Mouse (Mus musculus): Measurements from ENCODE around the gene Srcin1.

Srcin1 gene

DNA sequence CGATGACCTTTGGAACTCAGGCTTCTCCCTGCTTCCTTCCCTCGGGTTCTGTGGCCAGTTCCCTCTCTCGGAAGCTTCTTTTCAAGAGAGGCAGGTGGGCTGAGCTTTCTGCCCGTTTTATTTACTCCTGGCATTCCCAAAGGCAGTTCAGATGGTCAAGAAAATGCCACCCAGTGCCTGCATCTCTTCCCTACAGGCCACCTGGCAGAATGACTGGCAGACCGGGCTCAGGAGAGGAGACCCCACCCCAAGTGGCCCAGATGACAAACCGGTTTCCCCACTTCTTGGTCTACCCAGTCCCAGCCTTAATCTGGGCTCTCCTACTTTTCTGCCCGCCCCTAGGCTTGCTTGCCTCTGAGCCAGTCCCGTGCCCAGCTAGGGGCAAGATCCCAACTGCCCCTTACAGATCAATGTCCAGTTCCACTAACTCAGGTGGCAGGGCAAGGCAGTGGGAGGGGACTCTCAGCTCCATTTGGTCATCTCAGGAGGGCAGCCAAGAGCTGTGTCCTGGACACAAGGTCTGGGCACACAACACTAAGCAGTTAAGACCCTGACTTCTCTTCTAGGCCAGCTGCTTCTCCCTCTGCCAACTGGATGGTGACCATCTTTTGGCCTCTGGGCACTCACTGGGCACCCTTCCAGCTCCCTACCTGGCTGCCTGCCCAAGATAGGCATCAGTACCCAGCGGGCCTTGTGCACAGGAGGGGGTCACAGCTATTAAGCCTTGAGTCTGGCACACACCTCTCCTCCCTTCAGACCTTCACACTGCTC lies at the start of gene Srcin1:
Gene Srcin1, minus strand, starts transcription at position 51 of the 771 bp plus-strand sequence.
- no peak for DNase-seq (ENCODE audit: low read depth, low spot score)

DNA sequence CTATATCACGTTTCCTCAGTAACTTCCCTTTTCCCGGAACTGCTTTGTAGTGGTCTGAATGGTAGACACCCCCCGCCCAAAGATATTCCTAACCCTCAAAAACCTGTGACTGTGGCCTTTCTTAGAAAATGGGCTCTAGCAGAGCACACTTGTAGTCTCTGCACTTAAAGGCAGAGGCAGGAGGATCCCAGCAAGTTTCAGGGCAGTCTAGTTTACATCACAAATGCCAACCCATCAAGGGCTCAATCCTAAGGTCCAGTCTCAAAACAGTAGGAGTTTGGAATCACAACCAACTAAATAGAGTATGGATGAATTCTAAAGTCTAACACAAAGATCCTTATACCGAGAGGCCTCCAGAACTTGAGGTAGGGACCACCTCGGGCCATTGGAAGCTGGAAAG lies 49.6 kb upstream of the Srcin1 start:
- DNase-seq (ENCODE audit: low read depth, low spot score) = no peak

DNA sequence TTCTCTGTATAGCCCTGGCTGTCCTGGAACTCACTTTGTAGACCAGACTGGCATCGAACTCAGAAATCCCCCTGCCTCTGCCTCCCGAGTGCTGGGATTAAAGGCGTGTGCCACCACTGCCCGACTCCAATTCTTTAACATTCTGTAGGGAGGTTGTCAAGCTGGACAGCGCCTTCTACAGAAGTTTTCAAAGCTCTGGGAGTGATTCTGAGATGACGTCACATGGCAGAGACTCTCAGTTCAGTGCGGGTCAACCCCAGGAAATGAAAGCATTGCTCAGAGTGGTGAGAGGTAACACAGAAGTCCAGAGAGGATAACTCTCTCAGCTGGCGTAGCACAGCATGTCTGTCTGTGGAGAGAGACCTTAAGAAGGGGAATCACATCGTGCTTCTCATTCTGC lies 47.2 kb upstream of the Srcin1 start:
- no peak for DNase-seq (ENCODE audit: low read depth, low spot score)

DNA sequence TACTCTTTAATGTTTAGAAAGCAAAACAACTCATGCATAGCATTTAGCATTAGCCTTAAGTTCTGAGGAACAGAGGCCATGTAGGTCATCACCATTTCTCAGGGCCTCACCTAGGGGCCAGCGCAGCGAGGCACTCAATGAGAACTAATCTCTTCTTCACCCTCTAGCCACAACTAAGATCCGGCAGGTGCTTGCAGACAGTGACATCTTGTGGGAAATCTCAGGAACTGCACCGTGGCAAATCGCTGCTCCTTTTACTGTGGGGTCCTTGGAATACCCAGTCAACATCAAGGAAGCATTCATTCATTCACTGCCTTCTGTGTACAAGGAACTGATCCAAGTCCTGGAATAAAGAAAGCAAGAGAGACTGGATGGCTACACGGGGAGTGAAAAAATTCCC lies 46.5 kb upstream of the Srcin1 start:
- peak; percentile 69 for DNase-seq (ENCODE audit: low read depth, low spot score)

DNA sequence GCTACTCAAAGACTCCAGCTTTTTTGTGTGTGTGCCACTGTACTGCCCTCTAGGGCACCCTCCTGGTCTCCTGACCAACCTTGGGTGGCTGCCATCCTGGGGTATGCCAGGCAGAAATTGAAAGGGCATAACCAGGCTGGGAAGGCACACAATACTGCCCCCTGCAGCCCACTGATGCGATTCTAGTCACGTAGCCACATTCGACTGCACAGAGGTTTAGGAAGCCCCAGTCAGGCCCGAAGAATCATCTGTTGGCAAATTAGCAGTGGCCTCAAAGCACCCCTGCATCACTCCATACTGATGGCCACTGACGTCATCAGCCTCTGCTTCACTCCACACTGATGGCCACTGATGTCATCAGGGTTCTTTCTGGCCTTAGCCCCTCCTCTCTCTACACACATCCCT lies 43.4 kb upstream of the Srcin1 start:
- DNase-seq (ENCODE audit: low read depth, low spot score) = no peak

DNA sequence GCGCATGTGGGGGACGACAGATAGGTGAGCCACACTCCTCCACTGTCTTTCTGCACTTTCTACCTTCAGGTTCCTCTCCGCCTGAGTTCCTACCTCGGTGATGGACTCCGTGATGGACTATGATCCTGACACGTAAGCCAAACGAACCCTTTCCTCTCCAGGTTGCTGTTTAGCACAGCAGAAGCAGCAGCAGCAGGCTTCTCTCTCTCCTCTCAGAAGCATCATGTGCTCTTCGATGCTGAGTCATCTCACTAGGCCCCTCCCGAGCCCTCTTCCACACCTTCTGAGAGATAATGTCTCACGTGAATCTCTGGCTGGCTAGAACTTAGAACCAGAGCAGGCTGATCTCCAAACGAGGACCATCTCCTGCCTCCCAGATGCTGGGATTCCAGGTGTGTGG lies 42.4 kb upstream of the Srcin1 start:
- no peak for DNase-seq (ENCODE audit: low read depth, low spot score)

DNA sequence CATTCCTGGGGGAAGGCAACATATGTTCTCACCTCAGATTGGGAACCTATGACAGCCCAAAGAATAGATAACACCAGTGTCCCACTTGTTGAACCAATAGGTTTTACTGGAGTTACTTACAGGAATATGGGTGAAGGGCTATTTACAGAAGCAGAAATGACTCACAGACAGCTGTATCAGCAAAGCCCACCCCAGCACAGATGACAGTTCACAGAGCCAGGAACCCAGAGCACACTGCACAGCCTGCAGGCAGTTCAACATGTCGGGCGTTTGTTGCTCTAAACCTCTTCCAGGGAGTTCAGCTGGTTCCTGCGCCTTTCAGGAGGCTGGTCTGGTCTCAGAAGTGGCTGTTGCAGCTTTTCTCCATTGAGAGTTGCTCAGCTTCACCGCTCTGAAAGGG lies 39.3 kb upstream of the Srcin1 start:
- no peak for DNase-seq (ENCODE audit: low read depth, low spot score)

DNA sequence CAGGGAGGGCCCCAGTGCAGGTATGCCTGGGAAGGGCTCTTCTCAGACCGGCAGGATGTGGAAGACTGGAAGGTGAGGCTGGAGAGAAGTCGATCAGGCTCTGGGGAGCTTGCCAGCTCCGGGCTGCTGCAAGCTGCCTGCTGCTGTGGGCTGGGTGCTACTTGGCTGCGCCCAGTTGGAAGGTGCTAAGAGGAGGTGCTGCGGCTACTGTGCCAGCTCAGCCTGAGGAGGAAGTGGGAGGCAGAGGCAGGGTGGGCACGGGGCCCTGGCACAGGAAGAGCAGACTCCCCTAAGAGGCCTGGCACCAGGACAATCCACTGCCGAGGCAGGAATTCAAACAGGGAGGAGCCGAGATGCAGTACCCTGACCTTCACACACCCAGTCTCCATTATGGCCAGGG lies 35.1 kb upstream of the Srcin1 start:
- DNase-seq (ENCODE audit: low read depth, low spot score) = no peak

DNA sequence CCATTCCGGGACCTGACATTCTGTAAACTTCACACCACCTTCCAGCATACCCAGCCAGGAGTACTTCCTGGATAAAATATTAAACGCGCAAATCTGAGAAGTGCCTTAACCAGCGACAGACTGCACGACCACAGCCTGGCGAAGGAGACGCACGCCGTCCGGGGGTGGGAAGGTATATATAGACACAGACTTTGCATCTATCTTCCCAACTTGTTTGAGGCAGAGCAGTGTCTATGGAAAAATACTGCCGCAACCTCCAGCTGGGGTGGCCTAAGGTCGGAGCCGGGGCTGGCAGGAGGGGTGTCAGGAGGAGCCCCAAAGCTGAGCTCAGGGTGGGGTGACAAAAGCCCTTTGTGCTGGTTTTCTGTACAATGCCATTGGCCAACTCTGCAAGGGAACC lies 33.8 kb upstream of the Srcin1 start:
- no peak for DNase-seq (ENCODE audit: low read depth, low spot score)

DNA sequence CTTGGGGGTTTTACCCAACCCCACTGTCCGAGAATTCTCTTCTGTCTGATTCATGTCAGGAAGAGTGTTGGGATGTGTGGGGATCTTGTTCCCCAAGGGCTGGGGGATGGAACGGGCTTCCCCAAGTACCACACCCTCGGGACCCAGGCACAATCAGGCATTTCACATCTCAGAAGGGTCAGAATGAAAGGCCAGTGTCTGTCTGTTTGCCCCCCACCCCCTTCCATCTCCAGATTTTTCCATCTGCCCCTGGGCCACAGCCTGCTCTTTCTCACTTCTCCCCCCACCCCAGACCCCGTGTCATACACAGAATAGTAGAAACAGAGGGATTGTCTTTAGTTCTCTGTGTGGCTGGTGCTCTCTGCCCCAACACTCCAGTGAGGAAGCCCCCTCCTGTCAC lies 32.9 kb upstream of the Srcin1 start:
- DNase-seq (ENCODE audit: low read depth, low spot score) = no peak

DNA sequence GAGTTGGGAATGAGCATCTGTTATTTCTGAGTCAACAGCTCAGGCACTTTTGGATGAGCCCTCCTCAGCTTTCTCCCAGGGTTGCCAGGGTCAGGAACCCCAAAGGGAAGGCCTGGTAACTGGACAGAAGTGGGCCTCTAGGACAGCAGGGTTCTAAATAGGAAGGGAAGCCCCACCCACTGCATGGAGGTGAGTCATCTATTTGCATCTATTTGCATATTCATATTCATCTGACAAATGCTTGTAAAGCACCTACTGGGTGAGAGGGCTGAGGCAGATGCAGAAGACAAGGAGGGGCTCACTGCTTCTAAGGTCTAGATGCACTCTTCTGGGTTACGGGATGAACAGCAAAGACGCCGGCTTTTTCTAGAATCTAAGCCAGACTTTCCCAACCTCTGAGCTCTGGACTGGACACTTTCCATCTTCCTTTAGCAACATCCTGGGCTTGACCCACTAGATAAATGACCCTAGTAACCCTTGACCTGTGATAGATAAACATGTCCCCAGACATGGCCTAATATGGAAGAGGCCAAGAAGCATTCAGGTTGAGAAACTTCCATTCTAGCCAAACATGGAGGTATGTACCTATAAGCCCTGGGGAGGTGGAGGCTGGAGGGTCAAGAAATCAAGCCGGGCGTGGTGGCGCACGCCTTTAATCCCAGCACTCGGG lies 31.2 kb upstream of the Srcin1 start:
- DNase-seq (ENCODE audit: low read depth, low spot score) = no peak

DNA sequence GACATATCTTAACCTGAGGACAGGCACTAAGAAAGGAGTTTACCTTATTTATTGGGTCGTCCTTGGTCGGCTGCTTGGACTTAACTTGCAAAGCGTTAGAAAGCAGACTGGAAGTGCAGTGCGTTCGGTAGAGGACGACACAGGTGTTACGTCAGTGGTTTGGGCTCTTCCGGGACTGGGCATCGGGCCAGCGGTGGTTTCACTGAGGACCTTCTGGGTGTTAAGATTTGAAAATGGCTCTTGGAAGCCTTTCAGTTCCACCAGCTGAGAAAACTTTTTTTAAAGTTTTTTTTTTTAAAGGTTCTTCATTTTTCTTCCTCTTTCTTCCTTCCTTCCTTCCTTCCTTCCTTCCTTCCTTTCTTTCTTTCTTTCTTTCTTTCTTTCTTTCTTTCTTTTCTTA lies 27.9 kb upstream of the Srcin1 start:
- DNase-seq (ENCODE audit: low read depth, low spot score) = no peak

DNA sequence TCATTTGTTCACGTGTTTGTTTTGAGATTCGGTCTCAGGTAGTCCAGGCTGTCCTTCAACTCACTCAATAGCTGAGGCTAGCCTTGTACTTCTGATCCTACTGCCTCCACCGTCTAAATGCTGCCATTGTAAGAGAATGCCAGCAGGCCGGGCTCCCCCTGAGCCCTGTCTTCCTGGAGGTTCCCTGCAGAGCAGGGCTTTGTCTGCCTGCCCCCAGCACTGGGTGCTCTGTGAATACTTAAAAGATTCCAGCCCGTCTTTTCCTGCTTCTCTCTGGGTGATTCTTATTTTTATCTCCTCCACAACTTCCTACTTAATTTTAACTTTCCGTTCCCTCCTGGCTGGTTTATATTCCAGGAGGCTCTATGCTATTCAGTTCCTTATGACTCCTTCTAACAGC lies 26.2 kb upstream of the Srcin1 start:
- DNase-seq (ENCODE audit: low read depth, low spot score) = no peak

DNA sequence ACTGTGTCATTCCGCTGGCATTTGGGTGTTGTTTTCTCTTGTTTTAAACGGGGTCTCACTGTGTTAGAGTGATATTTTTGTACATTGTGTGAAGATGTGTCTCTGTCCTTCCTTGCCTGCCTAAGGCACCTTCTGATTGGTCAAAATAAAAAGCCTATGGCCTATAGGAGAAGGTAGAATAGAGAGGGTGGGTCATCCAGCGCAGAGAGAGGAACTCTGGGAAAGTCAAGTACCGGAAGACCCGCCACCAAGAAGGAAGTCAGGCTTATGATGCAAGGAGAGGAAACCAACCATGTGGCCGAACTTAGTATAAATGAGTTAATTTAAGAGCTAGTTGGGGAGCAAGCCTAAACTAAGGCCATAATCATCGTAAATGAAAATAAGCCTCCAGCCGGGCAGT lies 23.1 kb upstream of the Srcin1 start:
- no peak for DNase-seq (ENCODE audit: low read depth, low spot score)

DNA sequence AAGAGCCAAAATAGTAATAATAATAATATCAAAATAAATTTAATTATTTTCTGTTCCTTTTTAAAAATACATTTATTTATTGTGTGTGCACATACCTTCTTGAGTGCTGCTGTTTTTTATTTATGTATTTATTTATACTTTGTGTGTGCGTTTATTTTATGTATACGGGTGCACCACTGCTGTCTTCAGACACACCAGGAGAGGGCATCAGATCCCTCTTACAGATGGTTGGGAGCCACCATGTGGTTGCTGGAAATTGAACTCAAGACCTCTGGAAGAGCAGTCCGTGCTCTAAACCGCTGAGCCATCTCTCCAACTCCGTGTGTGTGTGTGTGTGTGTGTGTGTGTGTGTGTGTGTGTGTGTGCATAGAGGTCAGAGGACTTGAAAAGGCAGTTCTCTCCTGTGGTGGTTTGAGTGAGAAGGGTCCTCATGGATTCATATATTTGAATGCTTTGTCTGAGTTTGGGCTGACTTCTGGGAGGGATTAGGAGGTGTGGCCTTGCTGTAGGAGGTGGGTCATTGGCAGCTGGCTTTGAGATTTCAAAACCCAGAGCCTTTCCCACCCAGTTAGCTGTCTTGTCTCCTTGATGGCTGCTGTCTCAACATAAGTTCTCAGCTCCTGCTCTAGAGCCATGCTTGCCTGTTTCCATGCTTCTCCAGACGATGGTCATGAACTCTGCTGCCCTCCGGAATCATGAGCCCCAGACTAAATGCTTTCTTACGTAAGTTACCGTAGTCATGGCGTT lies 22.1 kb upstream of the Srcin1 start:
- no peak for DNase-seq (ENCODE audit: low read depth, low spot score)

DNA sequence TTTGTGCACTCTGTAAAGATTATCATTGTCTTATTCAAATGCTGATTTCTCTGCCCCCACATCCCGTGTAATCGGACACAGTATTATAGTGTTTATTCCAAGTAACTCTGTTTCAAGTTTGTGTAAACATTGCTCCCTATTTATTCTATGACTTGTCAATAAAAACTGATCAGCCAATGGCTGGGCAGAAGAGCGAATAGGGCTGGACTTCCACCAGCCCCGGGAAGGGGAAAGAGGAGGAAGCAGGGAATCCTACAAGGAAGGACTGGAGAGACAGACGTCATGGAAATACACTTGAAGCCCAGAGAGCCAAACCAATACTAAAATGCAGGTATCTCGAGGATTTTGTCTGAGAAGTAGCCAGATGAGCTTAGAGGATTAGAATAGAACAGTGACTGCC lies 18.1 kb upstream of the Srcin1 start:
- DNase-seq (ENCODE audit: low read depth, low spot score) = no peak

DNA sequence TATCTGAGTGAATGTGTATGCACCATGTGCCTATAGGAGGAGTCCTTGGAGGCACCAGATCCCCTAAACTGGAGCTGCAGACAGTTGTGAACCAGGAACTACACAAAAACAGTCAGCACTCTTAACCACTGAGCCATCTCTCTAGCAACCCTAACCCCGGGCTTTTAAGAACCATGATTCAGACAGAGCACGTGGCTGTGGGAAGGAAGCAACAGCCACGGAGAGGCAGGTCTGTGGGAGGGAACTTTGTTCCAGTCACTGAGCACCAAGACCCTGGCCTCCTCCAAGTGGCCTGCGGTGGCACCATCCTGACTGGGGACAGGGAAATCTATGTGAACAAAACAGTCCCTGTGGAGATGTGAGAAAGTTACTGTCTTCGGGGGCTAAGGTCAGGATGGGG lies 15.9 kb upstream of the Srcin1 start:
- DNase-seq (ENCODE audit: low read depth, low spot score) = no peak

DNA sequence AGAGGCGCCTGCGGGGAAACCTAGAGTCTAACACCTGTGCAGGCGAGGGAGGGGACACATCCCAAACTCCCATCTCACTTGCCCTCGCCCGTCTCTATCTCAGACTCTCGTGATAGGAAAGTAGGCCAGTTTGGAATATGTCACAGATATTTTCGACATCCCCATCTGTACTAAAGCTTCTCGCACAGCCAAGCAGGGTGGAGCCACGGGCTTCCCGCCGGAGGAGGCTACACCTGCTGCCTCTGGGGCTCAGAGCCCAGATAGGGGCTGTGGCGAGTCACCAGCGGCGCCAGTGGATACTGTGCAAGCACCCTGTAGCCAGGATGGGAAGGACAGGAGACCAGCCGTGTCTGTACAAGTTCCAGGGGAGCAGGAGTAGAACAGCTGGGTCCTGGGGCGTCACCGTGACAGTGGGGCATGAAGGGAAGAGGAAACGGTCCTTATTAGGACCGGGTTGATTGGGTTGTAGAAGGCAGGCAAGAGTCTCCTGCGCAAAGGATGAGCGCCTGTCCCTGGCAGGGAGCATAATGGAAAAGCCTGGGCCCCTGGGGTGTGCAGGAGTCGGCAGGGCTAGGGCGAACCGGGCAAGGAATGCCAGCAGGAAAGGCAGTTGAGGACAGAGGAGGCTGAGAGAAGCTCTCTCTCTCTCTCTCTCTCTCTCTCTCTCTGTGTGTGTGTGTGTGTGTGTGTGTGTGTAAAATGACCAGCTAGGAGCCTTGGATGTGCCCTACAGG lies 14.4 kb upstream of the Srcin1 start:
- no peak for DNase-seq (ENCODE audit: low read depth, low spot score)

DNA sequence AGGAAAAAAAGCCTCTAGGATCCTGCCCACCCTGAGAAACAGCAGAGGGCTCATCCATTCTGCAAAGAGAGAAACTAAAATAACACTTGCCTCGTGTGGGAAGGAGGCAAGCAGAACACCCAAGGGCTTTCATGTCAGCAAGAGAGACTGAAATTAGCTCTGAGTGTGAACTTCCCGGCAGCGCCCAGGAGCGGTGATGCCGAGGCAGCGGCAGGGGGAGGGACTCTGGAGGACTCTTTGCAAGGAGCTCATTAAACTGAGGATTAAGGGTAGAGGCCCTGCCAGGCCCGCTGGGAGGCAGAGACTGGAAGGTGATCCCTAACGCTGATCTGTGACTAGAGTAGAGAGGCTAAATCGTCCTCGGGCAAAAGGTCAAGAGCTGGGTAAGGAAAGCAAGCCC lies 13.2 kb upstream of the Srcin1 start:
- DNase-seq (ENCODE audit: low read depth, low spot score) = no peak

DNA sequence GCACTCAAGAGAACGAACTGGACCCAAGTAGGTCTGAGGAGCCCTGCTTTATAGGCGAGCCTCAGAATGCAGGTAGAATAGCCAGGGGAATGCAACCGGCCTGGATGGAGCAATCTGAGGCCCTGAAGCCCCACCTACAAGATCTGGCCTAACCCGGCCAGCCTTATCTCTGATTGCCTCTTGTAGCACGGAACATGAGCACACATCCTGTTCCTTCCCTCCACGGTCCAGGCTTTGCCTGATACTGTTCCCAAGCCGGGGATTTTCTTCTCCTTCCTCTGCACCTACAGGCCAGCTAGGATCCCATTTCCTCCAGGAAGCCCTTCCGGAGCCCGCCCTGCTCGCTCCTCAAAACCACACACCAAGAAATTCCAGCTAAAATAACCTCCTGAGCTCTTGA lies 9.9 kb upstream of the Srcin1 start:
- no peak for DNase-seq (ENCODE audit: low read depth, low spot score)

DNA sequence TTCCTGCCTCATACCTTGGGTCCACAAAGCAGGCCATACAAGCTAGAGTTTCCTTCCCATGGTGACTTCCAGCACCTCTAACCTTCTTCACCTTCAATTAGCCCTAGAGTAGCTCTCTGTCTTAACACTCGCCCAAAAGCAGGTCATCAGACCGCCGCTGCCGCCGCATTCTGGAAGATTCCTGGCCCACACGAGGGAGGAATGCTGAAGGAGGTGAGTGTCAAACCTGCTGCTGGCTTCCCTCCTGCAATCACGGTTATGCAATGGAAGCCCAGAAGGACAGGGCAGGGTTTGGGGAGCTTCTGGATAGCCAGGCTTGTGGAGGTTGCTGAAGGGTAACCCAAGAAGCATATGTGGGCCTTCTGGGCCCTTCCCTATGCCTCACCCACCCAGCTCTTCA lies 8.5 kb upstream of the Srcin1 start:
- DNase-seq (ENCODE audit: low read depth, low spot score) = no peak
